Mouse (Mus musculus): Measurements from ENCODE around the gene Acss3. TPM values are rescaled to one million over a fixed set of nuclear protein-coding genes. Genes with fewer than 3 reads are reported as not detected.

Acss3 gene
- 112 TPM for polyA plus RNA-seq (2014; fragmentation: Illumina TruSeq; extraction: RNeasy Lipid Tissue Mini Kit (QIAGEN cat#74804); ENCODE audit: low read depth, low replicate concordance)

DNA sequence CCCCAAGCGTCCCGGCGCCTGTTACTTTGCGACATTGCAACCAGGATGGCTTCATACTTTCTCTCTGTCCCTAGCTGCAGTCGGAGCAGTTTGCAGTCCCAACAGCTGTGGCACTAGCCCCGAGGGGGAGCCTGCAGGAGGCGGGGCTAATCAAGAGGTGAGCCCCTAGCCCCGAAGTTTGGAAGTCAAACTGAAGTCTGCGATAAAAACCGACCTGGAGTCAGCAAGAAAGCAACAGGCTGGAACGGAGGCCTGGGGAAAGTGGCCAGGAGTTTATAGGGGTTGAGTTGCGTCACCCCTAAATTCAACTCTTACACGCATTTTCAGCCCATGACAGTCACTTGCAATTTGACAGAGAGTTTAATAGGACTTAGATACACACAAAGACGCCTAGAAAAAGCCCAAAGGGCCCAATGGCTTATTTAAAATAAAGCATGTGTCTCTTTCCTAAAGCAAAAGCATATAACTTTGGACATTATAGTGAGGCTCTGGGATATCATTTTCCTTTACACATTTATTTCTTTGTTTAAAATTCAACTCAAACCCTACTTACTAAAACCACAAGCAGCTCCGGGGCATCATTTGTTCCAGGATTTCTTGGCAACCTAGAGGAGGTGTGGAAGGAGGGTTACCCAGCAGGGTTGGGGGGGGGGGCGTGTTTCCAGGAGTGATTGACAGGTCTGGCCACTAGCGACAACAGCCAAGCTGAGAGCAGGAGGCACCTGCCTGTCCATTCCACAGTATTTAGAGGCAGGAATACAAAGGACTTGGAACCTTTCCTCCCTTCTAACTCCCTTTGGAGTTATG lies at the start of gene Acss3:
Gene Acss3, minus strand, starts transcription at position 140 of the 807 bp plus-strand sequence.

Other genes with a start within 250 kb of the Acss3 start
- gene Lin7a, start 148.0 kb upstream of the Acss3 start, polyA plus RNA-seq (2014; fragmentation: Illumina TruSeq; extraction: RNeasy Lipid Tissue Mini Kit (QIAGEN cat#74804); ENCODE audit: low read depth, low replicate concordance) = 24.3 TPM